Mouse (Mus musculus): ENCODE results near the gene Igfals. TPM values are rescaled to one million over a fixed set of nuclear protein-coding genes. Genes with fewer than 3 reads are reported as not detected.

Igfals gene
- polyA plus RNA-seq, 1 experiment from 2014 or later, result not detected

DNA sequence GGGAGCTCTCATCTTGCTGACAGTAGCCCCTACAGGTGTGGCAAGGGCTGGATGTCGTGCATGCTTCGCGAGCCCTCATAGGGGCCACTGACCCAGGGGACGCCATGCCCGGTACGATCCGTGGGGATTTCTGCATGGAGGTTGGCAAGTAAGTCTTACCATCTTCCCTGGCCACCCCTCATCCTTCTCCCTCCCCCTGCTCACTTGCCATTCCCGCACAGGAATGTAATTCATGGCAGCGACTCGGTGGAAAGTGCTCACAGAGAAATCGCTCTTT lies 31.1 kb downstream of the Igfals start:
- Histone ChIP-seq H3K9ac (replicated peaks) (peak overlapping the region; percentile 95), H3K4me1 (replicated peaks) (peaks cover 46% of the 10 kb centered on the region), H3K27me3 (no peaks in the 10 kb centered on the region), H3K36me3 (peaks cover 69% of the 10 kb centered on the region), H3K27ac (peak overlapping the region; percentile 87), H3K4me2 (replicated peaks) (peak overlapping the region; percentile 90), H3K4me3 (replicated peaks) (peak overlapping the region; percentile 89), H3K9me3 (no peaks in the 10 kb centered on the region)
- WGBS, result 35% methylated on average over 11 of the region's 11 CpGs
- no peak for ATAC-seq

DNA sequence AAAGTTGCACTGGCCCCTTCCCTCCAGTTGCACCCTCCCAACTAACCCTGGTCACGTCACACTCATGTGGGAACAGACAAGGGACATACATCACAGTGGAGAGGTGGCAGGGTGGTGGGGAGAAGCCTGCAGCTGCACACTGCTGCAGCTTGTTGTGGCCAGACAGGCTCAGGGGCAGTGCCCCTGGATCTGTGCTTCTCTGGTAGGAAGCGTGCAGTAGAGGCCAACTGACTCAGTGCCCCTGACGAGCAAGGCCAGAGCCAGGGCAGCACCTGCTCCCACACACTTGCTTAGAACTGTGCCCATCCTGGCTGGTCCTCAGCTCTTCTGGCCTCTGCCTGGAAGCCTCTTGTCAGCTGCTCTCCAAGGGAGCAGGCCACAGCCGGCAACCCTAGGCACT lies 31.8 kb downstream of the Igfals start:
- H3K4me1 ChIP-seq (replicated peaks), result peaks cover 46% of the 10 kb centered on the region
- H3K27me3 ChIP-seq, result no peaks in the 10 kb centered on the region
- ATAC-seq, result no peak
- peak overlapping the region; percentile 90 for H3K4me2 ChIP-seq (replicated peaks)
- H3K9ac ChIP-seq (replicated peaks), result peak overlapping the region; percentile 95
- peak overlapping the region; percentile 89 for H3K4me3 ChIP-seq (replicated peaks)
- peaks cover 69% of the 10 kb centered on the region for H3K36me3 ChIP-seq
- 92% methylated on average over 4 of the region's 4 CpGs for WGBS
- H3K9me3 ChIP-seq, result no peaks in the 10 kb centered on the region
- H3K27ac ChIP-seq, result no peak overlapping the region

DNA sequence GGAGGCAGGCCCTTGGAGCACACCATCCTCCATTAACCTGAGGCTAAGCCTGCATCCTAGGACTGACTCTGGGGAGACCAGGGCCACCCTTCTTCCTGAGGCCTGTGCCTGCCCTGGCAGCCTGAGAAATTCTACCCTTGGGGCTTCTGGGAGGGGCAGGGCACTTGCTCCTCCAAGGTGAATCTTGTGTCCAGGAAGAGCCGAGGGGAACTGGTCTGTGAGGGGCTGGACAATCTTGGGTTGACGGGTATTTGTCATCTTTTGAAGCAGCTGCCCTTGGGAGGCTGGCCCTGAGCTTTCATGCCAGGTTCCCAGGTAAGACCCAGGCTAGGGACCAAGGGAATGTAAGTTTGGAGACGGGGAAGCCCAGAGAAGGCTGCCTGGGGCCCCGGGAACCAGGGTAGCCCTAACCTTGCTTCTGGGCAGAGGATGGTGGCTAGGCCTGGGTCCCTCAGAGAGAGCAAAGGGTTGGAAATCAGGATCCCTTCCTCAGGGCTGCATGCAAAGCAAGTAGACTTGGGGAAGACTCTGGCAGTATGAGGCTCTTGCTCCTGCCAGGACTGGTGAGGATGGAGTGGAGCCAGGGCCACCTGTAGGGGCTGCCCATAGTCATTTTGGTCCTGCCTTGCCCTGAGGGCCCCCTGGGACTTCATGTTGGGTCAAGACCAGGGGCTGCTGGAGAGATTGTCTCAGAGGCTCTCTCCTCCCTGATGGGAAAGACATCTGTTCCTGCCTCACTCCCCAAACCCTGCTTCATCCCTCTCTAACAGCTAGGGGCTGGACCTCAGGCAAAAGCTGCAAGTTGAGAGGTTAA lies 32.5 kb downstream of the Igfals start:
- Histone ChIP-seq H3K4me1 (replicated peaks) (peaks cover 45% of the 10 kb centered on the region), H3K36me3 (peaks cover 69% of the 10 kb centered on the region), H3K9ac (replicated peaks) (peak overlapping the region; percentile 95), H3K27ac (no peak overlapping the region), H3K4me2 (replicated peaks) (peak overlapping the region; percentile 90; the same call in 1 of the 2 replicates), H3K9me3 (no peaks in the 10 kb centered on the region), H3K4me3 (replicated peaks) (no peak overlapping the region), H3K27me3 (no peaks in the 10 kb centered on the region)
- no peak for ATAC-seq
- 82% methylated on average over 4 of the region's 4 CpGs for whole genome bisulfite sequencing

DNA sequence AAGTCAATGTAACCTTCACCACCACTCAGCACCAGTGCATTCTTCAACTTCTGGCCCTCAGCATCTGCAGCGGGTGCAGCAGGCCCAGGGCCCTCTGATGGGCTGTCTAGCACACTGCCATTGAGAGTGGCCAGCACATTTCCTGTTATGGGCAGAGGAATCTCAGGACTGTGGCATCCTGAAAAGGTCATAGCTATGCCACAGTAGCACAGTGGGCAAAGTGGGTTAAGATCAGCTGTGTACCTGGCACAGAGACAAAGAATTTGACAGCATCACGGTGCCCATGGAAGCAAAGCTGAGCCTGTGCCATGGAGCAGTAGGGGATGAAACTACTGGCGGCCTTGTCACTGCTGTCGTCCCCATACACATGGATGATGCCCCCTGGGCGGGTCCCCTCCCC lies 33.4 kb downstream of the Igfals start:
- Histone ChIP-seq H3K9ac (replicated peaks) (no peak overlapping the region), H3K4me2 (replicated peaks) (no peak overlapping the region), H3K4me3 (replicated peaks) (no peak overlapping the region), H3K36me3 (peaks cover 72% of the 10 kb centered on the region), H3K27ac (no peak overlapping the region), H3K4me1 (replicated peaks) (peaks cover 36% of the 10 kb centered on the region), H3K27me3 (no peaks in the 10 kb centered on the region), H3K9me3 (no peaks in the 10 kb centered on the region)
- no peak for ATAC-seq
- WGBS, result 94% methylated on average over 5 of the region's 5 CpGs

DNA sequence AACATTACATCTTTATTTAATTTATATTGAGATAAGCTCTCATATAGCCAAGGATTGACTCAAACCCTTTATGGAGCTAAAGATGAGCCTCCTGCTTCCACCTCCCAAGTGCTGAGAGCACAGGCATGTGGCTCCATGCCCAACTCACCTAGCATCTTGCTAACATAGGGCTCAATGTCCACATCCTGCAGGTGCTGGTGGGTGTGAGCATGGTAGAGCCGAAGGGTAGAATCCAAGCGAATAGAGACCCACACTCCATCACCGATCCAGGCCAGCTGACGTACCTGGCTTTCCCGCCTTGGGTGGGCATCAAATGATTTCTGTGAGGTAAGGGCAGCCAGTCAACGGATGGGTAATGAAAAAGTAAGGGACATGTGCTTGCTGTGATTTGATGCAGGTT lies 34.2 kb downstream of the Igfals start:
- WGBS, result 95% methylated on average over 6 of the region's 6 CpGs
- H3K27me3 ChIP-seq, result no peaks in the 10 kb centered on the region
- no peak overlapping the region for H3K4me3 ChIP-seq (replicated peaks)
- H3K4me1 ChIP-seq (replicated peaks), result peaks cover 33% of the 10 kb centered on the region
- no peak overlapping the region for H3K4me2 ChIP-seq (replicated peaks)
- no peak for ATAC-seq
- H3K9me3 ChIP-seq, result no peaks in the 10 kb centered on the region
- H3K36me3 ChIP-seq, result peaks cover 81% of the 10 kb centered on the region
- no peak overlapping the region for H3K9ac ChIP-seq (replicated peaks)
- no peak overlapping the region for H3K27ac ChIP-seq

DNA sequence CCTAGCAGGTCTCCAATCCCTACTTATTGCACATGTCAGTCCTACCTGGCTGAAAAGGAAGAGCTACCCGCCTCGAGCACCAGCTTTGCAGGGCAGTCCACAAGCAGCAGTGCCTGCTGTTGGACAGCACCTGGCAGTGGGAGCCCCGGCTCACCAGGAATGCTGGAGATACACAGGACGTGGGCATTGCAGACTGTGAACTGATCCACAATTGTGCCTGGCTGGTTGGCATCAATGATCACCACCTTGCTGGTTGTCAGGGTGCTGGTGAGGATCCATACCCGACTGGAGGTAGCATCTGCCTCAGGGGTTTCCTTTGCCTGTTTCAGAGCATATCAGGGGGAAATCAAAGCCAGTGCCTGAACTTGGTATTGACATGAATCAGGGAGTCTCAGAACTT lies 36.3 kb downstream of the Igfals start:
- WGBS, result 92% methylated on average over 5 of the region's 5 CpGs
- H3K27me3 ChIP-seq, result no peaks in the 10 kb centered on the region
- peaks cover 99% of the 10 kb centered on the region for H3K36me3 ChIP-seq
- no peaks in the 10 kb centered on the region for H3K9me3 ChIP-seq
- H3K9ac ChIP-seq (replicated peaks), result no peak overlapping the region
- peaks cover 14% of the 10 kb centered on the region for H3K4me1 ChIP-seq (replicated peaks)
- H3K4me2 ChIP-seq (replicated peaks), result no peak overlapping the region
- H3K27ac ChIP-seq, result no peak overlapping the region
- H3K4me3 ChIP-seq (replicated peaks), result no peak overlapping the region
- no peak for ATAC-seq

DNA sequence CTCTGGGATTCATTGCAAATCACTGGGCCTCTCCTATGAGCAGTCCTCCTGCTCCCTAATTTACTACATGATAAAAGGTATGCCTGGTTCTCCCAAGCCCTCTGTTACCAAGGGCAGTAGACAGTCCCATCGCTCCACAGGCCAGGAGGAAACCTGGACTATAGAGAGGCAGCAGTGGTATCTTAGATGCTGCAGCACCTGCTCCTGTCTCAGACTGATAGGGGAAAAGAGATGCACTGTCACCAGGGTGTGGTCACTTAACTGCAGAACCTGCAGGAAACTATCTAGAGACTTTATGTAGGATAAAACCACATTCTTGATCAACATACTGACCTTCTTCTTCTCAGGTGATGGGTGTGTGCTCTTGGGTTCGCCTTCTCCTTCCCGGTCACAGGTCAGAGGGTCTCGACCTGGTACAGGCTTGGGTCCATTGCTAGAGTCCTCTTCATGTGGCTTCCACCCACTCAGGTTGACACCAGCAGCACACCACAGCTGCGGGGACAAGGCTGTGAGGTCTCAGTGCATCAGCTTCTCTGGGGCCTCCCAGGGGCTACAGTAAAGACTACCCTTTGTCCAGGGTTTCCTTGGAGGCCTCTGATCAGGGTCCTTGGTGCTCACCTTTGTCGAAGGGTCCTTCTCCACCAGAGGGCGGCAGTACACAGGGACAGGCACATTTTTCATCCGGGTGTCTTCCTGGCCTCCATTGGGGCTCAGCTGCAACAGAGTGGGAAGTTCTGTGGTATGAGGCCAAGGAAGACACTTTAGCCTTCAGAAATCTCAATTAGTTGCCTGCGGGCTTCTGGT lies 37.1 kb downstream of the Igfals start:
- no peak overlapping the region for H3K4me3 ChIP-seq (replicated peaks)
- H3K36me3 ChIP-seq, result peaks cover 100% of the 10 kb centered on the region
- 72% methylated on average over 9 of the region's 9 CpGs for WGBS
- H3K9ac ChIP-seq (replicated peaks), result no peak overlapping the region
- H3K27ac ChIP-seq, result no peak overlapping the region
- H3K4me1 ChIP-seq (replicated peaks), result peaks cover 7% of the 10 kb centered on the region
- no peak for ATAC-seq
- no peaks in the 10 kb centered on the region for H3K27me3 ChIP-seq
- H3K4me2 ChIP-seq (replicated peaks), result no peak overlapping the region
- H3K9me3 ChIP-seq, result no peaks in the 10 kb centered on the region

DNA sequence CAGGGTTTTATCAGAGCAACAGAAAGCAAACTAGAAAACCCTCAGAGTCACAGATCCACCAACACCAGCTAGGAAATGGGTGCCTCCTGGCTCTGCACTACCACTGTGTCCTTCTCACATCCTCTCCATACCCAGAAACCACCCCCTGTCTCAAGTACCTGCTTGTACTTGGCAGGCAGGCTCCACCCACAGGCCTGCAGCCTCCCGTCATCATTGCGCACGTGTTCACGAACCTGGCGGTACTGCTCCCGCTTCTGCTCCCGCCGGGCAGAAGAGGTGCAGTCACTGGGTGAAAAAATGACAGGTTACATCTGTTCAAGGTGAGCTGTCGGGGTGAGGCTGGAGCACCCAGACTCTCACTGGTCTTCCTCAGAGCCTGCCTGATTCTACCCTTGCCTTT lies 38.0 kb downstream of the Igfals start:
- no peaks in the 10 kb centered on the region for H3K27me3 ChIP-seq
- no peak for ATAC-seq
- WGBS, result 92% methylated on average over 9 of the region's 9 CpGs
- H3K36me3 ChIP-seq, result peaks cover 100% of the 10 kb centered on the region
- no peak overlapping the region for H3K4me3 ChIP-seq (replicated peaks)
- H3K9me3 ChIP-seq, result no peaks in the 10 kb centered on the region
- H3K4me2 ChIP-seq (replicated peaks), result no peak overlapping the region
- no peak overlapping the region for H3K27ac ChIP-seq
- H3K4me1 ChIP-seq (replicated peaks), result no peaks in the 10 kb centered on the region
- H3K9ac ChIP-seq (replicated peaks), result no peak overlapping the region

DNA sequence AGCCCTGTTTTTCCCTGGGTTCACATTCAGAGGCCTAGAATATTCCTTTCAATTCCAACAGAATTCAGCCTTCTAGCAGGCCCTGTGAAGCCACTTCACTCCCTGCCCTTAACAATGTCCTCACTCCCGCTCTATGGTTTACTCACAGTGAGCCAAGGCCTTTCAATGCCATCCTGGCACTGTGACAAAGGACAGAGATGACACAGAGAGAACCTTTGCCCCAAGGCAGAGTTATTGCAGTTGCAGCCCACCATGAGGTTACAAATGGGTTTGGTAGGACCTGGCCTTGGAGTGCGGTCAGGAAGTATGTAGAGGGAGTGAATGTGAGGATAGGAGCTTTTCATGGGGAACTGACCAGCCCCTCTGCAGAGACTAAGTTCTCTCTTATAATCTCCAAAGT lies 41.8 kb downstream of the Igfals start:
- H3K4me3 ChIP-seq (replicated peaks), result no peak overlapping the region
- peaks cover 100% of the 10 kb centered on the region for H3K36me3 ChIP-seq
- no peak for ATAC-seq
- no peak overlapping the region for H3K27ac ChIP-seq
- H3K4me2 ChIP-seq (replicated peaks), result no peak overlapping the region
- no peaks in the 10 kb centered on the region for H3K9me3 ChIP-seq
- no peaks in the 10 kb centered on the region for H3K27me3 ChIP-seq
- WGBS, result 93% methylated on average over 2 of the region's 2 CpGs
- H3K4me1 ChIP-seq (replicated peaks), result no peaks in the 10 kb centered on the region
- H3K9ac ChIP-seq (replicated peaks), result no peak overlapping the region

DNA sequence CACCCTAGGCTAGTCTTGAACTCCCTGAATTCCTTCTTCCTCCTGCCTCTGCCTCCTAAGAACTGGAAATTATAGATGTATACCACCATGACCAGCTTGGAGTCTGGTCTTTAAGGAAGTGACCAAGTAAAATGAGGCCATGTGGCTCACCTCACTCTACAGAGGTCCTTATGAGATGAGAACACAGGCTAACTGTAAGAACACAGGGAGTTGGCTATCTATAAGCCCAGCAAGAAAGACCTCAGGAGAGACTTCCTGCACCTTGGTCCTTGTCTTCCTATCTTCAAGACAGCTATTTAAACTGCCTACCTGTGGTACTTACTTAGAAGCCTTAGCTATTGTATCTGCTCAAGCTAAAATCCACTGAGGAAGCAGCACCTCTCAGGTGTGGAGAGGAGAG lies 48.2 kb downstream of the Igfals start:
- Histone ChIP-seq H3K4me3 (replicated peaks) (no peak overlapping the region), H3K27me3 (no peaks in the 10 kb centered on the region), H3K36me3 (peaks cover 98% of the 10 kb centered on the region), H3K9ac (replicated peaks) (no peak overlapping the region), H3K4me1 (replicated peaks) (no peaks in the 10 kb centered on the region), H3K9me3 (no peaks in the 10 kb centered on the region), H3K27ac (no peak overlapping the region), H3K4me2 (replicated peaks) (no peak overlapping the region)
- no peak for ATAC-seq

DNA sequence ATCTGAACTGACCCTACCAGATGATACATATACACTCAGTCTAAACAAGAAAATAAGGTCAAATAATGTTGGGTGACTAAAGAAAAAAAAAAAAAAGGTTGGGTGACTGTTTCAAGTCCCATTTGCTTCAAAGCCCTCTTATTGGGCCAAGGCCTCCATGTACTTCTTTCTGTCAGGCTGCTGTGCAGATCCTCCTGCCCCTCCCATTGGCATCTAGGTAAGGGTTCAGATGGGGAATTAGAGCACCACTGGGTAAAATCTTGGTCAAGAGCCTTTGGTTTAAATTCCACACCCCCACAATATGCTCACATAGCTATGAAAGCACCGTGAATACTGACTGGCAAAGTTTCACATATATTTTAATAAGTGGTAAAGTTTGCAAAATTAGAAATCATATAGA lies 57.4 kb downstream of the Igfals start:
- H3K27ac ChIP-seq, result no peak overlapping the region
- H3K9ac ChIP-seq (replicated peaks), result no peak overlapping the region
- H3K27me3 ChIP-seq, result no peaks in the 10 kb centered on the region
- H3K36me3 ChIP-seq, result peaks cover 97% of the 10 kb centered on the region
- no peak for ATAC-seq
- 100% methylated on average over 1 of the region's 1 CpGs for WGBS
- H3K9me3 ChIP-seq, result no peaks in the 10 kb centered on the region
- H3K4me3 ChIP-seq (replicated peaks), result no peak overlapping the region
- H3K4me1 ChIP-seq (replicated peaks), result no peaks in the 10 kb centered on the region
- H3K4me2 ChIP-seq (replicated peaks), result no peak overlapping the region

DNA sequence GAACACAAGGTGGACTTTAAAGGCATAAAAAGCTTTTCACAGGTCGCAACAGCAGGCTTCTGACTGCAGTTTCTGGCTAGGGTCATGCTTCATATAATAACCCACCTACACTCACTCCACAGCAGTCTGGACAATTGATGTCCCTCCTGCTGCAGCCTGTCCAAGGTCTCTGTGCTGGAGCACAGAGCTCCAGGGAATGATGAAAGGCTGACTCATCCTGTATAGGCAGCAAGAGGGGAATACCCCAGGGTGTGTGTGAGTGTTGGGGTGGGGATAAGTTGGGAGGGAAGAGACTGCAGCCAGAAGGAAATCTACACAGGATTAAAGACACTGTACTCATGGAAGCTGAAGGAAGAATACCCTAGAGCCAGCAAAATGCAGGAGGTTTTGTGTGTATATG lies 63.7 kb downstream of the Igfals start:
- peaks cover 56% of the 10 kb centered on the region for H3K36me3 ChIP-seq

More for the DNA sequence above, 63.7 kb downstream of the Igfals start:
- Histone ChIP-seq H3K4me2 (replicated peaks) (no peak overlapping the region), H3K27me3 (no peaks in the 10 kb centered on the region), H3K9me3 (no peaks in the 10 kb centered on the region), H3K27ac (no peak overlapping the region), H3K4me3 (replicated peaks) (no peak overlapping the region), H3K4me1 (replicated peaks) (peaks cover 17% of the 10 kb centered on the region), H3K9ac (replicated peaks) (no peak overlapping the region; the same call in 1 of the 2 replicates)
- 100% methylated on average over 1 of the region's 1 CpGs for WGBS
- ATAC-seq, result no peak
